Mouse (Mus musculus) C2C12 (cell line): ENCODE measurements around the gene Copa. TPM values are rescaled to one million over a fixed set of nuclear protein-coding genes. Genes with fewer than 3 reads are reported as not detected.

ENCODE experiments used
- H3K27me3 ChIP-seq: one replicate; pipeline ENCODE4 v1.6.1; 2011; ENCODE audit not compliant: control insufficient read depth, insufficient read depth, insufficient read length
- H3K36me3 ChIP-seq: one replicate; pipeline ENCODE4 v1.6.1; 2011; ENCODE audit not compliant: control insufficient read depth, insufficient read depth
- H3K4me3 ChIP-seq: one replicate; pipeline ENCODE4 v1.5.1; 2011; ENCODE audit warnings: mild to moderate bottlenecking, control low read depth; ENCODE audit not compliant: poor library complexity, insufficient read depth, severe bottlenecking
- H3K79me2 ChIP-seq: one replicate; pipeline ENCODE4 v1.6.1; 2011; ENCODE audit not compliant: control insufficient read depth, insufficient read depth
- H3K79me3 ChIP-seq: one replicate; pipeline ENCODE4 v1.6.1; 2011; ENCODE audit warnings: low read depth, control low read depth
- H3ac ChIP-seq: one replicate; pipeline ENCODE3; 2011; ENCODE audit warnings: low read depth; ENCODE audit not compliant: control insufficient read depth, insufficient read length
- CEBPB ChIP-seq: IDR thresholded peaks from one replicate; pipeline ENCODE4 v1.6.1; 2011; ENCODE audit warnings: low read depth, mild to moderate bottlenecking, control low read depth, moderate library complexity
- CTCF ChIP-seq: IDR thresholded peaks from one replicate; pipeline ENCODE4 v1.5.1; 2011; ENCODE audit not compliant: control insufficient read depth, insufficient read depth, insufficient read length
- FOSL1 ChIP-seq: IDR thresholded peaks from one replicate; pipeline ENCODE4 v1.8.0; 2011; ENCODE audit warnings: mild to moderate bottlenecking, low read length; ENCODE audit not compliant: poor library complexity, insufficient read depth, severe bottlenecking
- MAX ChIP-seq: IDR thresholded peaks from one replicate; pipeline ENCODE4 v1.6.1; 2011; ENCODE audit warnings: mild to moderate bottlenecking, control low read depth
- MYOD1 ChIP-seq: IDR thresholded peaks from one replicate; pipeline ENCODE4 v1.6.1; 2011; ENCODE audit warnings: low read depth; ENCODE audit not compliant: control insufficient read depth, insufficient read length
- MYOG ChIP-seq: IDR thresholded peaks from one replicate; pipeline ENCODE4 v1.6.1; 2011; ENCODE audit not compliant: control insufficient read depth, insufficient read length; ENCODE audit errors: extremely low read depth
- USF1 ChIP-seq: IDR thresholded peaks from one replicate; pipeline ENCODE4 v1.6.1; 2011; ENCODE audit warnings: low read depth, mild to moderate bottlenecking, control low read depth, moderate library complexity
- polyA plus RNA-seq: library from polyadenylated mRNA; unstranded; fragments of >200 nt; fragmentation: generic; extraction: Trizol; gene quantifications from one replicate; pipeline ENCODE4 v1.2.1, GENCODE M21; 2012; ENCODE audit warnings: missing spikeins

The Copa gene
- polyA plus RNA-seq, 1 experiment = 113 TPM

DNA sequence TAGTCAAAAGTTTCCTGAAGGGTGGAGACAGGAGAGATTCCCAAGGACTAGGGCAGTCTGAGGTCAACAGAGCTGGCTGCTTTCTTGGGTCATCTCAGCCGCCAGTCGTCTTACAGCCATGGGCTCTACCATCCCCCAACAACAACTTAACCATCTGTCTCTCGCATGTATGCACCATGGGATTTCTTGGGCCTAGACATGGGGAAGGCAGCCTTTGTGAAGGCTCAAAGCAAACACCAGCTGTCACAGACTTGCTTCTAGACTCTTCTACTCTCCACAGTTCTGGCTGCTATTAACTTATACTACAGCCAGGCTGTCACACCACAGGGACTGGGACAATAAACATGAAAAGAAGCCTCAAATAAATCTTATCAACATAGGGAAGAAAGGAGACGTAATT, 10.8 kb upstream of the Copa start:
- H3K36me3 ChIP-seq = peaks cover 82% of the 10 kb centered on the region
- TF ChIP-seq MAX (no peak), FOSL1 (no peak), CEBPB (no peak), CTCF (no peak), USF1 (no peak), MYOG (no peak), MYOD1 (no peak)

DNA sequence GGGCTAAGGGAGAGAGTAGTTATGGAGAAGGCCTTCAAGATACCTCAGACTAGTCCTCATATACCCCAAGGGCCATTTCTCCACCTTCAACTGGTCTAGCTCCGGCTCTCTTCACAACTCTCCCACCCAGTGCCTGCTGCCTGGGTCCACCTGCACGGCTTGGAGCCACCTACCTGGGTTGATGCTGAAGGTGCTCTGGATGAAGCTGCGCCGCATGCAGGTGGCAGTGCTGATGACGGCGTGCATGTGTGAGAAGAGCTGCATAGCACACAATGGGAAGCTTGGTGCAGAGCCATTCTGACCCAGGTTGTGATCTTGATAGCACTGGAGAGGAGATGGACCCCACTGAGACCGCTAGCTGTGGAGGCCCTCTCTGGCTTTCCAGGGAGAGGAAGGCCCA, 9.7 kb upstream of the Copa start:
- no peak for TF ChIP-seq USF1
- Histone ChIP-seq H3K79me3 (no peaks in the 10 kb centered on the region), H3ac (no peak overlapping the region), H3K4me3 (no peak overlapping the region), H3K79me2 (no peaks in the 10 kb centered on the region), H3K36me3 (peaks cover 81% of the 10 kb centered on the region), H3K27me3 (no peaks in the 10 kb centered on the region)

More for the DNA sequence above, 10.8 kb upstream of the Copa start:
- Histone ChIP-seq H3K79me3 (no peaks in the 10 kb centered on the region), H3K79me2 (no peaks in the 10 kb centered on the region), H3ac (no peak overlapping the region), H3K4me3 (no peak overlapping the region), H3K27me3 (no peaks in the 10 kb centered on the region)

- Histone ChIP-seq H3K36me3 (peaks cover 51% of the 10 kb centered on the region), H3K79me2 (peaks cover 41% of the 10 kb centered on the region), H3ac (no peak overlapping the region), H3K27me3 (no peaks in the 10 kb centered on the region), H3K4me3 (no peak overlapping the region), H3K79me3 (peaks cover 10% of the 10 kb centered on the region)
- TF ChIP-seq CTCF (no peak), MYOD1 (no peak), USF1 (no peak), MAX (no peak), CEBPB (no peak), MYOG (no peak), FOSL1 (no peak)
Observed at GRCm38 (mm10) chr1:172077981-172078380, 4.3 kb upstream of the Copa start.

- TF ChIP-seq MAX (no peak), USF1 (no peak), MYOG (no peak), MYOD1 (no peak), FOSL1 (no peak), CTCF (no peak), CEBPB (no peak)
Observed at GRCm38 (mm10) chr1:172082899-172083445, 643 bp downstream of the Copa start.

DNA sequence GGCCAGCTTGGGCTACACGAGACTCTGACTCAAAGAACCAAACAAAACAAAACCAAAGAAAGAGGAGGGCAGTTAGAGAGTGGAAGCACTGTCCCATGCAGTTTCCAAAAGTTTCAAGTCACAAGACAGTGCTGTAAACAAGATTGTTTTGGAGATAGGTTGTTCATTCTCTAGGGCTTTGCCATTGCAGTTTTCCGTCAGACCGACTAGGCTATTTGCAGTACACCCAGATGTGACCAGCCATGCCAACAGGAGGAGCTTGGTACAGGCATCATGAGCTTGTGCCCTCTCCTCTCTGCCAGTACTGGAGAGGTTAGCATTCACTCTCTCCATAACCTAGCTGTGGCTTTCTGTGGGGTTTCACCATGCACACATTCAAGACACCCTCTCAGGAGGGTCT, 11.2 kb downstream of the Copa start:
- Histone ChIP-seq H3K4me3 (no peak overlapping the region), H3K27me3 (no peaks in the 10 kb centered on the region), H3K79me2 (peaks cover 12% of the 10 kb centered on the region), H3ac (no peak overlapping the region), H3K36me3 (peaks cover 78% of the 10 kb centered on the region), H3K79me3 (peaks cover 5% of the 10 kb centered on the region)
- TF ChIP-seq CTCF (no peak), MYOG (no peak), USF1 (no peak), CEBPB (no peak), MYOD1 (no peak)

More at GRCm38 (mm10) chr1:172082899-172083445, 643 bp downstream of the Copa start:
- Histone ChIP-seq H3K79me2 (peaks cover 91% of the 10 kb centered on the region), H3K27me3 (no peaks in the 10 kb centered on the region), H3K4me3 (peak overlapping the region; percentile 96), H3K79me3 (peaks cover 57% of the 10 kb centered on the region), H3K36me3 (peaks cover 15% of the 10 kb centered on the region), H3ac (peak overlapping the region; percentile 100)

- TF ChIP-seq CTCF (no peak), FOSL1 (no peak), MAX (no peak), MYOD1 (no peak), CEBPB (no peak), USF1 (no peak), MYOG (no peak)
- H3ac ChIP-seq = no peak overlapping the region
- H3K4me3 ChIP-seq = no peak overlapping the region
- H3K79me3 ChIP-seq = peaks cover 3% of the 10 kb centered on the region
- no peaks in the 10 kb centered on the region for H3K27me3 ChIP-seq
- H3K36me3 ChIP-seq = peaks cover 80% of the 10 kb centered on the region
- peaks cover 4% of the 10 kb centered on the region for H3K79me2 ChIP-seq
Observed at GRCm38 (mm10) chr1:172094295-172094694, 12.0 kb downstream of the Copa start.
